Mouse (Mus musculus) left cerebral cortex, adult 2 months (tissue): Measurements from ENCODE around the gene Elf4. TPM values are rescaled to one million over a fixed set of nuclear protein-coding genes. Genes with fewer than 3 reads are reported as not detected.
"Not testable (repeated sequence)": the region's sequence is repeated elsewhere in the genome, so short reads cannot be mapped to it uniquely, and the experiment has no call there.

Experiments used
- DNase-seq, 2 experiments: peaks; one replicate each; pipeline ENCODE4 v3.0.0; 2021 to 2022; ENCODE audit warnings: low spot score in 2 of 2, mixed read lengths in 1 of 2; ENCODE audit errors: extremely low spot score in 1 of 2
- H3K27ac ChIP-seq: fragments of 200-600 bp; 2 replicates; pipeline ENCODE4 v1.8.1; 2022
- H3K4me3 ChIP-seq: fragments of 200-600 bp; 2 replicates; pipeline ENCODE4 v1.8.1; 2022
- CTCF ChIP-seq: fragments of 200-600 bp; IDR thresholded peaks from 2 replicates; pipeline ENCODE4 v1.8.1; 2022; ENCODE audit warnings: antibody characterized with exemption, mild to moderate bottlenecking, moderate library complexity
- intact Hi-C: fragments of 180-260 bp; cut with DNase I; formaldehyde crosslinking; loops from one replicate; pipeline ENCODE4 v1.15.1; 2025
- total RNA-seq, 2 experiments: library from RNA; stranded (reverse); gene quantifications; 2 replicates each; pipeline ENCODE4 v1.2.3; 2021

Gene Elf4
- total RNA-seq, 2 experiments from 2014 or later = 0.63 to 0.84 TPM

DNA sequence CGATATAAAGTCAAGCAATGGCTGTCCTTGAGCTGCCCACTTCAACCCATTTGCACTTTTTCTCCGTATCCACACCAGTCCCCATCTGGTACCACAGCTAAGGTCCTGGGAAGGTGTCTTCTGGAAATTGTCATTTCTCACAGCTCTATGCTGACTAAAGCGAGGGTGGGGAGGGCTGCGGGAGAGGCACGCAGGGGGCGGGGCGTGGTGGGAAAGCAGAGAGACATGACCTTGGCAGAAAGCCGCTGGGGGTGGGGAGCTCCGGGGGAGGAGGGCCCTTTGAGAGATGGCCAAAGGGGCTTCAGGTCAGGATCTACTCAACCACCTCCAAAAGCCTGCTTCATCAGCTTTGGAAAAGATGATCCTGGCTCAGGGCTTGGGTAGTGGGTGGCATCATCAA lies 7.9 kb downstream of the Elf4 start:
- no peak overlapping the region for H3K4me3 ChIP-seq
- no peak for DNase-seq
- no peak for TF ChIP-seq CTCF
- intact Hi-C loops = no loop called here
- no peak overlapping the region for H3K27ac ChIP-seq

- DNase-seq = no peak
- no peak for TF ChIP-seq CTCF
- Histone ChIP-seq H3K4me3 (peak overlapping the region; percentile 34), H3K27ac (no peak overlapping the region)
- intact Hi-C loops = no loop called here
Observed at GRCm38 (mm10) chrX:48454495-48454878, 8.4 kb downstream of the Elf4 start.

GRCm38 (mm10) chrX:48453736-48454494 lies 9.0 kb downstream of the Elf4 start:
- intact Hi-C loops = no loop called here
- Histone ChIP-seq H3K27ac (no peak overlapping the region), H3K4me3 (peak overlapping the region; percentile 34)
- peak in 1 of 2 experiments; percentile 32 for DNase-seq
- no peak for TF ChIP-seq CTCF

GRCm38 (mm10) chrX:48452931-48453673 lies 9.8 kb downstream of the Elf4 start:
- intact Hi-C loops = no loop called here
- H3K27ac ChIP-seq = no peak overlapping the region
- no peak for DNase-seq
- peak overlapping the region; percentile 29 for H3K4me3 ChIP-seq
- TF ChIP-seq CTCF = no peak

DNA sequence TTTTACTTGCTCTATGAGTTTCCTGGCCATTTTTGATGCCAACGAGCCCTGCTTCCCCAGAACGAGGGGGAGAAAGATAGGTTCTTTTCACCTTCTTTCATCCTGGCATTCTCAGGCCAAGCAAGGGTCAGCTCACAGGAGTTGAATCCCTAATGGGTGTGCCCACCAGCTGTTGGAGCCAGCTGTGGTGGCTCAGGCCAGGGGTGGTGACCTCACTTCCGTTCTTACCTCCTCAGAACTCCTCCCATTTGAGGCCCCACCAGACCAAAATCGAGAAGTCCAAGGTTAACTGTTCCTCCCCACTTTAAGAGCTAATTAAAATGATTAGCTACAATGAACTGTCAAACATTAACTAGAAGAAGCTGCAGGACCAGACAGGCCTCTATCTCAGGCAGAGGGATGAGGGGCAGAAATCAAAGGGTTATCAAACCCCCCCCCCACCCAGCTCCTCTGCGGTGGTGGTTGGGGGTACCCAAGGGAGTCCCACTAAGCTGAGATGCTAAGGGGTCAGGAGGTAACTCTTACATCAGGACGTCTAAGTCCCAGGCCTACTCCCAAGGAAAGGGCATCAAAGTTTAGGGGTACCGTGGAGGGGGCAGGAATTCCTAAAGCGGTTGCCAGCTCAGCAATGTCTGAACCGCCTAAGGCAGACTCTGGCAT lies 10.6 kb downstream of the Elf4 start:
- Histone ChIP-seq H3K27ac (no peak overlapping the region), H3K4me3 (no peak overlapping the region)
- intact Hi-C loops = no loop called here
- TF ChIP-seq CTCF = no peak
- no peak for DNase-seq

DNA sequence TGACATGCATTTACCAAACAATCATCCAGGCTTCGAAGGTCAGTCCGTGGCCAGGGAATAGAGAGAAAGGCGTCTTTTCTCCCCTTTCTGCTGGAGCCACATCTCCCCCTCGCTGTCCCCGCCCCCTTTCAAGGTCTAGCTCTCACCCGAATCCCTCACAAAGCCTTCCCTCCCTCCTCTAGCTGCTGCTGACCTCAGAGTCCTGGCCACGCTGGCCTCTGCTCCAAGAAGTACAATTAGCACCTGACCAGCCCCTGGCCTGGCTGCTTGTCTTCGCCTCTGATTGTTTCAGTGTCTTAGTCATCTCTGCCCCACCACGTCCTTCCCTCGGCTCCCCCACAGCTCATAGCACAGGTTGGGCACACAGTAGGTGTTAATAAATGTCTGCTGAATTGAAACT lies 13.3 kb downstream of the Elf4 start:
- TF ChIP-seq CTCF = no peak
- H3K4me3 ChIP-seq = no peak overlapping the region
- intact Hi-C loops = no loop called here

GRCm38 (mm10) chrX:48444677-48445076 lies 18.3 kb downstream of the Elf4 start:
- intact Hi-C loops = no loop called here
- no peak overlapping the region for H3K4me3 ChIP-seq
- DNase-seq = no peak
- no peak overlapping the region for H3K27ac ChIP-seq
- no peak for TF ChIP-seq CTCF

More for the DNA sequence above, 13.3 kb downstream of the Elf4 start:
- DNase-seq = no peak
- no peak overlapping the region for H3K27ac ChIP-seq

DNA sequence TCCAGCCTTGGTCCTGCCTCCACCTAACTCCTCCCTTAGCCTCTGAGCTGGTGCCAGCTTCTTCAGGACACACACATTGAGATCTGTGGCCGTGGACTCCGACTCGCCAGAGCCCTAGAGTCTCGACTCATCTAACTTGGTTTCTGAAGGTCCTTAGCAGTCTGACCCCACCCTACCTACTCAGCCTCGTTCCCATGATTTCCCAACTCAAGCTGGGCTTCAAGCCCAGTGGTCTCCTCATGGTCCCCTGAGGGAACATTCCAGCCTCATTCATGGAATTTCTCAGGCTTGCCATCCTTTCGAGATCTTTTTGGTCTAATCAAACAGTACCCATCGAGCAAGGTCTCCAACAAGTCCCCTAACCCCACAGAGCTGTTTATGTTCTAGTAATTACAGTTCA lies 21.0 kb downstream of the Elf4 start:
- TF ChIP-seq CTCF = no peak
- intact Hi-C loops = no loop called here
- H3K27ac ChIP-seq = no peak overlapping the region
- H3K4me3 ChIP-seq = no peak overlapping the region
- DNase-seq = no peak

DNA sequence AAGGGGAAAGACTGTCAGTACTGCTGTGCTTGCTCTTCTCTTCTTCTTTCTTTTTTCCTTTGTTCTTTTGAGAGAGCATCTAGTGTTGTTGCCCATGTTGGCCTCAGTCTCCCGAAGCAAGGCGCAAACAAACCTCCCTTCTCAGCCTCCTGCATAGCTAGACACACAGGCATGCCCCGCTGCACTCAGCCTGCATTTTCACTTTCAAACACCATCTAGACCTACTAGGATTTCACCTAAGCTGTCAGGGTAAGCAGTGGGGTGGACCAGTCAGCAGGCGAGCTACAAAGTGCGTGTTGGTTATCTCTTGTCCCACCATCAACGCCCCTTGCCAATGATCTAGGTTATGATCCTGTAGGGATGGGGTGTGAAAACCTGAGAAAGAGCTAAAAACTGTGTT lies 21.4 kb downstream of the Elf4 start:
- TF ChIP-seq CTCF = no peak
- intact Hi-C loops = no loop called here
- Histone ChIP-seq H3K4me3 (no peak overlapping the region), H3K27ac (no peak overlapping the region)
- DNase-seq = no peak

GRCm38 (mm10) chrX:48439036-48439435 lies 23.9 kb downstream of the Elf4 start:
- intact Hi-C loops = no loop called here
- no peak for TF ChIP-seq CTCF

DNA sequence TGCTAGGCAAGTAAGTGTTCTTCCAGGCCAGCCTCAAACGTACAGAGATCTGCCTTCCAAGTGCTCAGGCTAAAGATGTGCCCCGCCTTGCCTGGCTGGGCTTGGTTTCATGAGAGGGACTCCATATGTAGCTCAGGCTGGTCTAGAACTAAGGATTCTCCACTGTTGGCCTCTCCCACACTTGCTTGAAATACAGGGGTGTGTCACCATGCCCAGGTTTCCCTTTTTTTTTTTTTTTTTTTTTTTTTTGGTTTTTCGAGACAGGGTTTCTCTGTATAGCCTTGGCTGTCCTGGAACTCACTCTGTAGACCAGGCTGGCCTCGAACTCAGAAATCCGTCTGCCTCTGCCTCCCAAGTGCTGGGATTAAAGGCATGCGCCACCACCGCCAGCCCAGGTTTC lies 26.9 kb downstream of the Elf4 start:
- H3K27ac ChIP-seq, intact Hi-C loops, H3K4me3 ChIP-seq, DNase-seq: not testable (repeated sequence)

More at GRCm38 (mm10) chrX:48439036-48439435, 23.9 kb downstream of the Elf4 start:
- Histone ChIP-seq H3K27ac (no peak overlapping the region), H3K4me3 (no peak overlapping the region)
- no peak for DNase-seq

GRCm38 (mm10) chrX:48435477-48435900 lies 27.4 kb downstream of the Elf4 start:
- no peak for DNase-seq
- intact Hi-C loops = no loop called here
- no peak overlapping the region for H3K4me3 ChIP-seq
- no peak for TF ChIP-seq CTCF
- H3K27ac ChIP-seq = no peak overlapping the region
